In genomic region chr16:67769114-67769513, GRCm38 (mm10) we compare ENCODE assay signal across 12 mouse cellular contexts.
DNase-seq lines count a peak whose midpoint lies in the region; ATAC-seq and TF ChIP-seq lines count a peak whose summit lies in the region.
"Had no signal": no experiment of that assay in that cellular context is flagged by ENCODE, and none has a peak within 500 bp of the region (broad histone marks: within the 10 kb centered on the region; RNA-seq: fewer than 3 reads in every experiment).

No protein-coding gene starts in this region.

- ATAC-seq in hindbrain, embryonic 14.5 days (ENCODE audit: low FRiP score): no peak
- ATAC-seq: inflammation-experienced regulatory T-cells, adult 6 months had no signal

- 51% methylated on average over 5 of the region's 5 CpGs for WGBS in hindbrain, embryonic 14.5 days
- WGBS in hindbrain, embryonic 10.5 days: 57% methylated on average over 5 of the region's 5 CpGs

- no peak overlapping the region for H3K4me2 ChIP-seq in hindbrain, embryonic 14.5 days (replicated peaks)
- H3K4me2 ChIP-seq: neural tube, embryonic 12.5 days had no signal

- H3K9ac ChIP-seq in hindbrain, embryonic 14.5 days: no peak overlapping the region
- H3K9ac ChIP-seq: liver, embryonic 14.5 days; neural tube, embryonic 12.5 days had no signal

- H3K36me3 ChIP-seq in hindbrain, embryonic 14.5 days (replicated peaks; ENCODE audit: control insufficient read depth, insufficient read depth): no peaks in the 10 kb centered on the region
- H3K36me3 ChIP-seq in hindbrain, embryonic 10.5 days: no peaks in the 10 kb centered on the region
- no peaks in the 10 kb centered on the region for H3K36me3 ChIP-seq in E14TG2a.4 (ENCODE audit: insufficient read depth, low read length)
- H3K36me3 ChIP-seq: G1E; neural tube, embryonic 12.5 days had no signal

- no peak overlapping the region for H3K27ac ChIP-seq in hindbrain, embryonic 14.5 days
- no peak overlapping the region for H3K27ac ChIP-seq in hindbrain, embryonic 10.5 days
- H3K27ac ChIP-seq: liver, embryonic 14.5 days; neural tube, embryonic 12.5 days had no signal

- no peaks in the 10 kb centered on the region for H3K27me3 ChIP-seq in hindbrain, embryonic 14.5 days (ENCODE audit: control insufficient read depth, insufficient read depth, low read length)
- no peaks in the 10 kb centered on the region for H3K27me3 ChIP-seq in hindbrain, embryonic 10.5 days (ENCODE audit: insufficient read depth, poor library complexity, severe bottlenecking)
- H3K27me3 ChIP-seq in E14TG2a.4 (ENCODE audit: insufficient read depth, low read length): no peaks in the 10 kb centered on the region
- H3K27me3 ChIP-seq: neural tube, embryonic 12.5 days had no signal

- H3K4me3 ChIP-seq in hindbrain, embryonic 14.5 days (replicated peaks; ENCODE audit: low read length): no peak overlapping the region
- H3K4me3 ChIP-seq in hindbrain, embryonic 10.5 days: no peak overlapping the region
- no peak overlapping the region for H3K4me3 ChIP-seq in E14TG2a.4 (replicated peaks; ENCODE audit: low read length)
- H3K4me3 ChIP-seq: neural tube, embryonic 12.5 days had no signal

- no peaks in the 10 kb centered on the region for H3K4me1 ChIP-seq in hindbrain, embryonic 14.5 days (replicated peaks; ENCODE audit: control insufficient read depth, insufficient read depth, low read length)
- no peaks in the 10 kb centered on the region for H3K4me1 ChIP-seq in hindbrain, embryonic 10.5 days (replicated peaks)
- no peaks in the 10 kb centered on the region for H3K4me1 ChIP-seq in E14TG2a.4 (replicated peaks; ENCODE audit: low read depth, low read length)
- H3K4me1 ChIP-seq: neural tube, embryonic 12.5 days had no signal

- DNase-seq in hindbrain, embryonic 14.5 days (ENCODE audit: low spot score): peak; percentile 45
- DNase-seq in hindbrain, embryonic 10.5 days (ENCODE audit: low spot score): no peak
- peak; percentile 45 for DNase-seq in brain, adult 2 months (ENCODE audit: low read depth, low spot score)
- peak; percentile 9 for DNase-seq in retina, postnatal 1 day
- DNase-seq in thymus, postnatal 4 days: no peak
- no peak for DNase-seq in heart, adult 18-20 months
- DNase-seq: adrenal gland, postnatal 14 days had no signal

- no peaks in the 10 kb centered on the region for H3K9me3 ChIP-seq in hindbrain, embryonic 14.5 days (ENCODE audit: control insufficient read depth, low read length)
- H3K9me3 ChIP-seq in hindbrain, embryonic 10.5 days: no peaks in the 10 kb centered on the region
- H3K9me3 ChIP-seq in E14TG2a.4 (ENCODE audit: low read length): no peaks in the 10 kb centered on the region
- H3K9me3 ChIP-seq: G1E; neural tube, embryonic 12.5 days had no signal

- TF ChIP-seq CTCF in E14TG2a.4 (conservative IDR thresholded peaks at IDR 0.05; ENCODE audit: low read length): 0 out of 2 replicates have a peak, but pooled peaks have one; percentile 10

Comparison
In these comparisons a context has a peak if more than half of its experiments do, and no peak if none do; other contexts are left out.
1. DNase-seq: peak in hindbrain, embryonic 14.5 days (single experiment), brain, adult 2 months (single experiment) and retina, postnatal 1 day (single experiment); none in hindbrain, embryonic 10.5 days (single experiment), thymus, postnatal 4 days (single experiment) and heart, adult 18-20 months (0 of 2).